Mouse (Mus musculus): ENCODE measurements around the gene Clba1.

- TF ChIP-seq CTCF (conservative IDR thresholded peaks at IDR 0.05; ENCODE audit: insufficient read depth, insufficient read length, low read depth, low read length) (no peak), POLR2A (IDR thresholded peaks at IDR 0.05; ENCODE audit: low read depth, low read length) (no peak)
Observed at GRCm38 (mm10) chr12:112820401-112820999, 11.8 kb downstream of the Clba1 start.
